Mouse (Mus musculus) heart, postnatal 0 days (tissue): Measurements from ENCODE around the gene Ass1.

Source experiments
- CTCF ChIP-seq: IDR thresholded peaks from 2 replicates; pipeline ENCODE4 v1.5.1; 2016; ENCODE audit warnings: antibody characterized with exemption, control low read depth, low read depth
- EP300 ChIP-seq: IDR thresholded peaks from 2 replicates; pipeline ENCODE4 v1.6.1; 2016; ENCODE audit warnings: antibody characterized with exemption, low read depth

GRCm38 (mm10) chr2:31477234-31478161 is 7.5 kb downstream of the Ass1 start:
- no peak for TF ChIP-seq CTCF
- TF ChIP-seq EP300 = no peak
